Mouse (Mus musculus): ENCODE results near the gene 4921530L21Rik. TPM values are rescaled to one million over a fixed set of nuclear protein-coding genes. Genes with fewer than 3 reads are reported as not detected.

The 4921530L21Rik gene
- not detected for polyA plus RNA-seq (2017; shearing (Covaris generic))

DNA sequence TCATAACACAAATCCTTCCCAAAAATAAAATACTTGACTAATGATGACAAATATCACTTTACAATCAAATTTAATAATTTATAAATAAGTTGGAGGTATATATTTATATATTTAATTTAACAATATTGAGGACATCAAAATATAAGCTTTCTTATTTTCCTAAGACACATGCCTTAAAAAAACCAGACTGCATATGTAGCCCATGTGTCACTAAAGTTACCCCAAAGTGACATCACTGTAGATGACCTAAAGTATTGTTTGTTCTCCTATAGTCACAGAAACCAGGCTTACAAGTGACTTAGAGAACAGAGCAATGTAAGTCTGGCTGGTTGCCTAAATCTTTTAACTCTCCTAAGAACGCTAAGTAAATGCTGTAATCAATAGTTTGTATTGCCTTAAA, at the start of gene 4921530L21Rik:
Gene 4921530L21Rik, plus strand, starts transcription at position 301 of the 400 bp plus-strand sequence.

